Mouse (Mus musculus): ENCODE results near the gene Mnat1. TPM values are rescaled to one million over a fixed set of nuclear protein-coding genes. Genes with fewer than 3 reads are reported as not detected.

Mnat1 gene
- total and polyA plus RNA-seq, 3 experiments, result 39.4 to 69.0 (median 64.2) TPM

DNA sequence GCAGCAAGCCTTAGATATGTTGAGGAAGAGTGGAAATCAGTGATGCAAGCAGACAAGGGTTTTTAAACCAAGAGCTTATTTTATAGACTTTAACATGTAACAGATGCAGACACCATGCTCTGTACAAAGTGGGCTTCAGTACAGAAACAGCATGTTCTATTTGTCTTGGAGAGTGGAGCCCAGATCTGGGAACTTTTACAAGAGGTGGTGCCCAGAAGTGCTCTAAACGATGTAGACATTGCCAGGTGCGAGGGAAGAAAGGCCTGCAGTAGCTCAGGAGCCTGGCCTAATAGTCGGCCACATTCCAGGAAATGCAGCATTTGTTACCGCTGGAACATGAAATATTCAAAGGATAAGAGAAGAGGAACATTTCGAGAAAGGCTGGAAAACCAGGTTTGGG lies 122.2 kb downstream of the Mnat1 start:
- no peak overlapping the region for H3K9ac ChIP-seq (ENCODE audit: insufficient read depth, low read depth)
- no peak for TF ChIP-seq MAFK (IDR thresholded peaks at IDR 0.05; ENCODE audit: insufficient replicate concordance, low read length)

DNA sequence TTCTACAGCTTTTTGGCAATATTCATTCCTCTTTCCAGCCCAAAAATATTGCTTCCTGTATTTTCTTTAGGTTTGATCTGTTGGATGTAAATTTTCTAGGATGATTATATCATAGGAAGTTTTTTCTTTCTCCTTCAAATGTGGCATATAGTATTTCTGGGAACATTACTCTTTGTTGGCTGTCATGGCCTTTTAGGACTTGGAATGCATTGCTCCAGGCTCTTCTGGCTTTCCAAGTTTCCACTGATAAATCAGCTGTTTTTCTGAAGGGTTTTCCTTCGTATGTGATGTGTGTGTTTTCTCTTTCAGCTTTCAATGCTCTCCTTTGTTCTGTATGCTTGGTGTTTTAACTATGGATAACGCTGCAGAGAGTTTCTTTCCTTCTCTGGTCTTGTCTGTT lies 131.5 kb downstream of the Mnat1 start:
- in situ Hi-C loops (cut with MboI; ENCODE audit: low pct_ligation_motif_present, low pct_unique_long_range_greater_than_20kb, low sequenced_read_pairs) (no loop called here), dilution Hi-C loops (cut with MboI; ENCODE audit: extremely low pct_ligation_motif_present, extremely low pct_unique_long_range_greater_than_20kb, low sequenced_read_pairs) (no loop called here)
- Histone ChIP-seq H3K9ac (ENCODE audit: insufficient read depth, low read depth) (no peak overlapping the region), H3K36me3 (replicated peaks in 1 of 2; ENCODE audit: control insufficient read depth in 1 of 2, insufficient read depth in 1 of 2, low read length in 1 of 2) (peaks cover 0 to 15% of the 10 kb centered on the region in 2 experiments), H3K4me1 (ENCODE audit: control insufficient read depth in 1 of 2, insufficient read depth in 2 of 2) (no peaks in the 10 kb centered on the region), H3K4me3 (replicated peaks in 1 of 3; ENCODE audit: low read depth in 2 of 3, low read length in 2 of 3, poor library complexity in 1 of 3) (no peak overlapping the region), H3K4me2 (ENCODE audit: insufficient read depth, low read depth, poor library complexity, severe bottlenecking) (no peak overlapping the region), H3K27me3 (replicated peaks) (no peaks in the 10 kb centered on the region), H3K27ac (ENCODE audit: insufficient read depth, low read depth) (no peak overlapping the region), H3K79me2 (replicated peaks; ENCODE audit: control insufficient read depth, extremely low read depth, insufficient read depth, poor library complexity, severe bottlenecking) (no peaks in the 10 kb centered on the region; the same call in 1 of the 2 replicates), H3K9me3 (replicated peaks; ENCODE audit: low read length) (no peaks in the 10 kb centered on the region)
- TF ChIP-seq ZKSCAN1 (IDR thresholded peaks at IDR 0.05; ENCODE audit: borderline replicate concordance, low read depth, low read length), result no peak
- TF ChIP-seq SIN3A (IDR thresholded peaks at IDR 0.05; ENCODE audit: low read length), result no peak
- TF ChIP-seq NELFE (IDR thresholded peaks at IDR 0.05; ENCODE audit: low read depth, low read length), result no peak
- TF ChIP-seq MEF2A (IDR thresholded peaks at IDR 0.05; ENCODE audit: borderline replicate concordance, low read depth, low read length), result no peak
- no peak for TF ChIP-seq BHLHE40 (IDR thresholded peaks at IDR 0.05; ENCODE audit: low read depth, low read length)
- no peak for TF ChIP-seq CTCF (conservative IDR thresholded peaks at IDR 0.05 in 1 of 2, IDR thresholded peaks at IDR 0.05 in 1 of 2; ENCODE audit: low read depth in 2 of 2, low read length in 2 of 2)
- no peak for TF ChIP-seq EP300 (IDR thresholded peaks at IDR 0.05; ENCODE audit: low read length)
- TF ChIP-seq RCOR1 (conservative IDR thresholded peaks at IDR 0.05; ENCODE audit: low read depth, low read length), result no peak
- TF ChIP-seq MAFK (IDR thresholded peaks at IDR 0.05; ENCODE audit: insufficient replicate concordance, low read length), result no peak
- no peak for DNase-seq (ENCODE audit: extremely low read depth)

More for the DNA sequence above, 122.2 kb downstream of the Mnat1 start:
- no peak overlapping the region for H3K4me2 ChIP-seq (ENCODE audit: insufficient read depth, low read depth, poor library complexity, severe bottlenecking)
- H3K36me3 ChIP-seq (replicated peaks in 1 of 2; ENCODE audit: control insufficient read depth in 1 of 2, insufficient read depth in 1 of 2, low read length in 1 of 2), result peaks cover 0 to 14% of the 10 kb centered on the region in 2 experiments
- H3K4me3 ChIP-seq (replicated peaks in 1 of 3; ENCODE audit: low read depth in 2 of 3, low read length in 2 of 3, poor library complexity in 1 of 3), result no peak overlapping the region
- no peak overlapping the region for H3K27ac ChIP-seq (ENCODE audit: insufficient read depth, low read depth)
- H3K79me2 ChIP-seq (replicated peaks; ENCODE audit: control insufficient read depth, extremely low read depth, insufficient read depth, poor library complexity, severe bottlenecking), result 0 out of 2 replicates have a peak, but pooled peaks cover 4% of the 10 kb centered on the region
- in situ Hi-C loops (cut with MboI; ENCODE audit: low pct_ligation_motif_present, low pct_unique_long_range_greater_than_20kb, low sequenced_read_pairs), result no loop called here
- dilution Hi-C loops (cut with MboI; ENCODE audit: extremely low pct_ligation_motif_present, extremely low pct_unique_long_range_greater_than_20kb, low sequenced_read_pairs), result no loop called here
- DNase-seq (ENCODE audit: extremely low read depth), result no peak
- H3K9me3 ChIP-seq (replicated peaks; ENCODE audit: low read length), result no peaks in the 10 kb centered on the region
- H3K27me3 ChIP-seq (replicated peaks), result no peaks in the 10 kb centered on the region
- peaks cover 5 to 29% of the 10 kb centered on the region in 2 experiments for H3K4me1 ChIP-seq (ENCODE audit: control insufficient read depth in 1 of 2, insufficient read depth in 2 of 2)

DNA sequence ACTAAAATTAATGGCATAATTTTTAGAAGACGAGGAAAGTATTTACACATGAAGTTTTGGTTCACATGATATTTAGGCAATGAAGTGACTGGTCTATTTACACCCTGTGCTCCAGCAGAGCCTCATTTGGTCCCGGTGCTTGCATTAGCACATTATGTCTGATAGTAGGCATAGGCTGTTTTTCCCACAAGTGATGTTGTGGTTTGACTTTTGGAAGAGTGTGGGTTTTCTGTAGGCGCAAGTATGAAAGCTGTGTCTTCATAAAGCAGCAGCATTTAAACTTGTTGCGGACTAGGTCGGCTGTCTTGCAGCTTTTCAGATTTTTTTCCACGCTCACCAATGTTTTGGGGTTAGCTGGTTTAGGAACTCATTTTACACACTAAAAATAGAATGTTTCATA lies 135.8 kb downstream of the Mnat1 start:
- Histone ChIP-seq H3K9me3 (replicated peaks; ENCODE audit: low read length) (no peaks in the 10 kb centered on the region), H3K79me2 (replicated peaks; ENCODE audit: control insufficient read depth, extremely low read depth, insufficient read depth, poor library complexity, severe bottlenecking) (no peaks in the 10 kb centered on the region; the same call in 1 of the 2 replicates), H3K36me3 (replicated peaks in 1 of 2; ENCODE audit: control insufficient read depth in 1 of 2, insufficient read depth in 1 of 2, low read length in 1 of 2) (peaks cover 0 to 15% of the 10 kb centered on the region in 2 experiments), H3K4me2 (ENCODE audit: insufficient read depth, low read depth, poor library complexity, severe bottlenecking) (no peak overlapping the region), H3K27me3 (replicated peaks) (no peaks in the 10 kb centered on the region), H3K27ac (ENCODE audit: insufficient read depth, low read depth) (no peak overlapping the region), H3K9ac (ENCODE audit: insufficient read depth, low read depth) (no peak overlapping the region), H3K4me1 (ENCODE audit: control insufficient read depth in 1 of 2, insufficient read depth in 2 of 2) (no peaks in the 10 kb centered on the region), H3K4me3 (replicated peaks in 1 of 3; ENCODE audit: low read depth in 2 of 3, low read length in 2 of 3, poor library complexity in 1 of 3) (no peak overlapping the region)
- no peak for TF ChIP-seq CTCF (conservative IDR thresholded peaks at IDR 0.05 in 1 of 2, IDR thresholded peaks at IDR 0.05 in 1 of 2; ENCODE audit: low read depth in 2 of 2, low read length in 2 of 2)
- no peak for TF ChIP-seq MYC (IDR thresholded peaks at IDR 0.05; ENCODE audit: low read depth, low read length)
- TF ChIP-seq CHD1 (IDR thresholded peaks at IDR 0.05; ENCODE audit: low read depth, low read length), result no peak
- TF ChIP-seq CHD2 (IDR thresholded peaks at IDR 0.05; ENCODE audit: low read length), result no peak
- no peak for TF ChIP-seq MEF2A (IDR thresholded peaks at IDR 0.05; ENCODE audit: borderline replicate concordance, low read depth, low read length)
- TF ChIP-seq ETS1 (conservative IDR thresholded peaks at IDR 0.05; ENCODE audit: low read depth, low read length), result no peak
- no peak for TF ChIP-seq JUN (IDR thresholded peaks at IDR 0.05; ENCODE audit: insufficient read depth, low read depth, low read length)
- no peak for TF ChIP-seq ZKSCAN1 (IDR thresholded peaks at IDR 0.05; ENCODE audit: borderline replicate concordance, low read depth, low read length)
- no peak for TF ChIP-seq E2F4 (IDR thresholded peaks at IDR 0.05; ENCODE audit: insufficient replicate concordance, low read depth, low read length)
- TF ChIP-seq HCFC1 (IDR thresholded peaks at IDR 0.05; ENCODE audit: low read depth, low read length), result no peak
- dilution Hi-C loops (cut with MboI; ENCODE audit: extremely low pct_ligation_motif_present, extremely low pct_unique_long_range_greater_than_20kb, low sequenced_read_pairs) (no loop called here), in situ Hi-C loops (cut with MboI; ENCODE audit: low pct_ligation_motif_present, low pct_unique_long_range_greater_than_20kb, low sequenced_read_pairs) (no loop called here)
- no peak for DNase-seq (ENCODE audit: extremely low read depth)
